Mouse (Mus musculus) liver, embryonic 11.5 days (tissue): ENCODE data around the gene Fkrp. TPM values are rescaled to one million over a fixed set of nuclear protein-coding genes. Genes with fewer than 3 reads are reported as not detected.

ENCODE experiments used
- ATAC-seq: fragments of 200-750 bp; cut with Nextera tagmentation; replicated peaks from 2 replicates; pipeline ENCODE4 v1.8.0; 2017; ENCODE audit warnings: moderate number of reproducible peaks, mild to moderate bottlenecking, moderate TSS enrichment, moderate library complexity; ENCODE audit not compliant: low FRiP score
- DNase-seq: peaks from one replicate; pipeline ENCODE4 v3.0.0-alpha.2; 2017; ENCODE audit warnings: low spot score
- H3K27ac ChIP-seq: fragments of 300-500 bp; sonication (generic); 2 replicates; pipeline ENCODE4 v1.5.1; 2014; ENCODE audit warnings: mild to moderate bottlenecking, low read depth, low read length, control low read depth
- H3K27me3 ChIP-seq: fragments of 300-500 bp; sonication (generic); replicated peaks from 2 replicates; pipeline ENCODE4 v1.6.1; 2014; ENCODE audit warnings: low read length, mixed read lengths; ENCODE audit not compliant: control insufficient read depth, insufficient read depth
- H3K36me3 ChIP-seq: fragments of 300-500 bp; sonication (generic); 2 replicates; pipeline ENCODE4 v1.6.1; 2014; ENCODE audit warnings: mild to moderate bottlenecking, low read length, moderate library complexity, mixed read lengths; ENCODE audit not compliant: control insufficient read depth, insufficient read depth
- H3K4me1 ChIP-seq: fragments of 300-500 bp; sonication (generic); replicated peaks from 2 replicates; pipeline ENCODE4 v1.6.1; 2014; ENCODE audit warnings: low read length, mixed read lengths; ENCODE audit not compliant: control insufficient read depth, insufficient read depth
- H3K4me2 ChIP-seq: fragments of 300-500 bp; sonication (generic); 2 replicates; pipeline ENCODE4 v1.6.1; 2014; ENCODE audit warnings: mild to moderate bottlenecking, control low read depth, moderate library complexity
- H3K4me3 ChIP-seq: fragments of 300-500 bp; sonication (generic); 2 replicates; pipeline ENCODE4 v1.5.1; 2014; ENCODE audit warnings: low read depth, low read length, control low read depth
- H3K9ac ChIP-seq: fragments of 300-500 bp; sonication (generic); 2 replicates; pipeline ENCODE4 v1.6.1; 2014; ENCODE audit warnings: low read depth, low read length, control low read depth
- H3K9me3 ChIP-seq: fragments of 300-500 bp; sonication (generic); 2 replicates; pipeline ENCODE4 v1.6.1; 2016; ENCODE audit warnings: low read length, inconsistent platforms, mixed read lengths; ENCODE audit not compliant: control insufficient read depth
- WGBS: fragments of 180-500 bp; shearing (Covaris S2); extraction: QIAGEN DNeasy Blood & Tissue Kit; methylation state at CpG from one replicate; pipeline ENCODE4 v1.1.7; 2014; 5-methylcytosine and 5-hydroxymethylcytosine counted together
- polyA plus RNA-seq: library from polyadenylated mRNA; unstranded; fragments of >200 nt; fragmentation: Nextera tagmentation; extraction: Ambion mirVana; gene quantifications from 2 replicates; pipeline ENCODE4 v1.2.1, GENCODE M21; 2014

The Fkrp gene
- polyA plus RNA-seq, 1 experiment from 2014 or later = 22.9 TPM

- Histone ChIP-seq H3K27me3 (no peaks in the 10 kb centered on the region), H3K4me3 (no peak overlapping the region), H3K9ac (no peak overlapping the region), H3K4me1 (peaks cover 65% of the 10 kb centered on the region), H3K36me3 (peaks cover 27% of the 10 kb centered on the region), H3K4me2 (no peak overlapping the region), H3K9me3 (no peaks in the 10 kb centered on the region), H3K27ac (no peak overlapping the region)
- WGBS = 84% methylated on average over 4 of the region's 4 CpGs
- no peak for ATAC-seq
- DNase-seq = no peak
These were observed 5.2 kb upstream of the Fkrp start for GRCm38 (mm10) chr7:16821669-16822101.

DNA sequence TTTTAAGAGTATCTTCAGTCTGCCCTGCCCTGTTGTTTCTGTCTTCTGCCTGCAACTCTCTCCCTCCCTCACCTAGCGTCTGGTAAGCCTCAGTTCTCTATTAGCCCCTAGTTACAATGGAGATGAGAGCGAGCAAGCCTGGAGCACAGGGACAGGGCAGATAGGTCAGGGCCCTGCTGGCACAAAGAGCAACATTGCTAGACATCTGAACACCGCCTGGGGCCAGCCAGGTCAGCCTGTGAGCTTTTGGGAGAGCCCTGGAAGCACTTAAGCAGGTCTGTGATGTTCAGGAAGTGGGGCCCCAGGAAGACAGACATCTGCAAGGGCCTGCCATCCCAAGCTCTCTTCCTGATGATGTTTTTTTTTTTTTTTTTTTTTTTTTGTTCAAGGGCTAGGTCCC, 4.6 kb upstream of the Fkrp start:
- H3K4me2 ChIP-seq = peak overlapping the region; percentile 53; the same call in 1 of the 2 replicates
- ATAC-seq (no peak), DNase-seq (no peak)
- H3K9me3 ChIP-seq = no peaks in the 10 kb centered on the region
- peaks cover 59% of the 10 kb centered on the region for H3K4me1 ChIP-seq
- no peaks in the 10 kb centered on the region for H3K27me3 ChIP-seq
- 46% methylated on average over 3 of the region's 3 CpGs for WGBS
- peak overlapping the region; percentile 21; the same call in 1 of the 2 replicates for H3K9ac ChIP-seq
- peak overlapping the region; percentile 5; the same call in 1 of the 2 replicates for H3K4me3 ChIP-seq
- no peak overlapping the region for H3K27ac ChIP-seq
- peaks cover 21% of the 10 kb centered on the region for H3K36me3 ChIP-seq

GRCm38 (mm10) chr7:16820271-16820763, 3.8 kb upstream of the Fkrp start:
- Histone ChIP-seq H3K9ac (peak overlapping the region; percentile 53), H3K27me3 (no peaks in the 10 kb centered on the region), H3K9me3 (no peaks in the 10 kb centered on the region), H3K4me3 (no peak overlapping the region), H3K36me3 (peaks cover 15% of the 10 kb centered on the region), H3K4me2 (peak overlapping the region; percentile 53), H3K27ac (peak overlapping the region; percentile 66), H3K4me1 (peaks cover 58% of the 10 kb centered on the region)
- ATAC-seq (0 out of 2 replicates have a peak, but pooled peaks have one; percentile 0), DNase-seq (no peak)
- 42% methylated on average over 5 of the region's 5 CpGs for WGBS

DNA sequence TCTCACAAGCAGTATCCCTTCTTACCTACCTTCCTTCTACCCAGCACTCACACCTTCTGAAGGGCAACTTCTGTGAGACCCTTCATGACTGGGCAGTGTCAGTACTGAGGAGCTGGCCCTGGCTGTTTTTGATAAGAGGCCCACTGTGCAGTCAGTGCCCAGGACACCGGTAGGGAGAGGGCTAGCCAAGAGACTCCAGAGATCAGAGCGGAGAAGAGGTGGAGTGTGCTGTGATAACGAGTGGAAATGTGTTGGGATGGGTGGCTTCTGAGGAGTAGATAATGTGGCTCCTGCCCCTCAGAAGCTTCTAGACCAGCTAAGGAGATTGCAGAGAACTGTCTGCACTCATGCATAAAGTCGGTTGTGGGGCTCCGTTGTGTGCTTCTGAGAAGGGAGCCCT, 3.3 kb upstream of the Fkrp start:
- Histone ChIP-seq H3K27ac (peak overlapping the region; percentile 66), H3K9me3 (no peaks in the 10 kb centered on the region), H3K27me3 (no peaks in the 10 kb centered on the region), H3K4me3 (no peak overlapping the region), H3K4me2 (peak overlapping the region; percentile 53), H3K36me3 (peaks cover 15% of the 10 kb centered on the region), H3K9ac (peak overlapping the region; percentile 53; the same call in 1 of the 2 replicates), H3K4me1 (peaks cover 58% of the 10 kb centered on the region)
- DNase-seq (no peak), ATAC-seq (peak; percentile 83)
- WGBS = 35% methylated on average over 5 of the region's 5 CpGs

DNA sequence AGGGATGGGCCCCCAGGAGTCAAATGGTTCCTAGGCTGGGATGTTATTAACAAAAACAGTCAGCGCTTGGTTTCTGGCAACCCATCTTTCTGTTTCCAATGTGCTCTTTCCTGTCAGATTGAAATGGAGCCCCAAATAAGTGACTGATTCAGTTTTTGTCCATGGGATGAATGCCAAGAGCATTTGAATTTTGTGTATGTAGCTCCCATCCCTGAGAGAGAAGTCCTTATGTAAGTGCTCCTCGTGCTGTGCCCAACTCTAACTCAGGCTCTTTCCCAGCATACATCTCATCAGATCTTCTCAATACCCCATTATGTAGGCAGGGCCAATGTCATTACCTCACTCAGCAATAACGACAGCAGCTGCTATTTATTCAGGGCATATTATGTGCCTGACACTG, 1.2 kb upstream of the Fkrp start:
- Histone ChIP-seq H3K27me3 (no peaks in the 10 kb centered on the region), H3K36me3 (peaks cover 5% of the 10 kb centered on the region; the same call in 1 of the 2 replicates), H3K27ac (0 out of 2 replicates have a peak overlapping the region, but pooled peaks have one; percentile 5), H3K4me2 (peak overlapping the region; percentile 98), H3K4me3 (peak overlapping the region; percentile 97), H3K4me1 (peaks cover 56% of the 10 kb centered on the region), H3K9me3 (no peaks in the 10 kb centered on the region), H3K9ac (peak overlapping the region; percentile 98)
- ATAC-seq (no peak), DNase-seq (no peak)
- WGBS = 69% methylated on average over 3 of the region's 3 CpGs

- Histone ChIP-seq H3K4me2 (peak overlapping the region; percentile 98), H3K9me3 (no peaks in the 10 kb centered on the region), H3K4me1 (peaks cover 48% of the 10 kb centered on the region), H3K4me3 (peak overlapping the region; percentile 97), H3K36me3 (peaks cover 5% of the 10 kb centered on the region; the same call in 1 of the 2 replicates), H3K27me3 (peaks cover 13% of the 10 kb centered on the region), H3K27ac (peak overlapping the region; percentile 96), H3K9ac (peak overlapping the region; percentile 98)
- DNase-seq = peak; percentile 81
- WGBS = under 1% methylated on average over 36 of the region's 55 CpGs
- peak; percentile 72 for ATAC-seq
These were observed 456 bp downstream of the Fkrp start for GRCm38 (mm10) chr7:16816078-16816474.

- H3K4me1 ChIP-seq = peaks cover 41% of the 10 kb centered on the region
- 30% methylated on average over 1 of the region's 1 CpGs for WGBS
- peaks cover 20% of the 10 kb centered on the region for H3K27me3 ChIP-seq
- peaks cover 5% of the 10 kb centered on the region; the same call in 1 of the 2 replicates for H3K36me3 ChIP-seq
- no peak for ATAC-seq
- H3K9me3 ChIP-seq = no peaks in the 10 kb centered on the region
- peak within 1 kb of the TSS; percentile 98 for H3K9ac ChIP-seq
- peak within 1 kb of the TSS; percentile 98 for H3K4me2 ChIP-seq
- peak within 1 kb of the TSS; percentile 96 for H3K27ac ChIP-seq
- peak within 1 kb of the TSS; percentile 97 for H3K4me3 ChIP-seq
- no peak for DNase-seq
These were observed 1.1 kb downstream of the Fkrp start, which contains the start of gene Strn4 for GRCm38 (mm10) chr7:16815351-16815941. TSS of gene Strn4 (plus strand) at chr7:16815889.

DNA sequence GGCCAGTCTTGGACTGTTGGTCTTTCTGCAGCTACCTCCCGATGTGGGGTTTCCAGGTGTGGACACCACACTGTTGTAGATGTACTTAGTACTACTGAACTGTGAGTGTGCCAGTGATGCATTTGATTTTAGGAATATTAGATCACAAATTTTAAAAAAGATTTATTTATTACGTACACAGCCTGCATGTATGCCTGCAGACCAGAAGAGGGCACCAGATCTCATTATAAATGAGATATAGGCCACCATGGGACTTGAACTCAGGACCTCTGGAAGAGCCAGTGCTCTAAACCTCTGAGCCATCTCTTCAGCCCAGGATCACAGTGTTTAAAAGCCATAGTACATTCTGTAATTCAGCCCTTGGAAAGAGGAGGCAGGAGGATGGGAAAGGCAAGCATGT, 4.0 kb downstream of the Fkrp start:
- H3K27ac ChIP-seq = no peak overlapping the region
- no peak overlapping the region for H3K4me2 ChIP-seq
- 67% methylated on average over 2 of the region's 2 CpGs for WGBS
- peaks cover 5% of the 10 kb centered on the region; the same call in 1 of the 2 replicates for H3K36me3 ChIP-seq
- no peak overlapping the region for H3K4me3 ChIP-seq
- H3K9me3 ChIP-seq = no peaks in the 10 kb centered on the region
- peaks cover 14% of the 10 kb centered on the region for H3K4me1 ChIP-seq
- peaks cover 20% of the 10 kb centered on the region for H3K27me3 ChIP-seq
- DNase-seq (no peak), ATAC-seq (no peak)
- no peak overlapping the region for H3K9ac ChIP-seq
